Mouse (Mus musculus) ovary, postnatal 10 days (tissue): ENCODE results near the gene Fsip1.
A peak's percentile ranks its signal among the peaks of the same experiment; 100 is the strongest.

Experiments
- DNase-seq: peaks from one replicate; pipeline ENCODE4 v3.0.0; 2022; ENCODE audit warnings: low spot score

Fsip1 gene

DNA sequence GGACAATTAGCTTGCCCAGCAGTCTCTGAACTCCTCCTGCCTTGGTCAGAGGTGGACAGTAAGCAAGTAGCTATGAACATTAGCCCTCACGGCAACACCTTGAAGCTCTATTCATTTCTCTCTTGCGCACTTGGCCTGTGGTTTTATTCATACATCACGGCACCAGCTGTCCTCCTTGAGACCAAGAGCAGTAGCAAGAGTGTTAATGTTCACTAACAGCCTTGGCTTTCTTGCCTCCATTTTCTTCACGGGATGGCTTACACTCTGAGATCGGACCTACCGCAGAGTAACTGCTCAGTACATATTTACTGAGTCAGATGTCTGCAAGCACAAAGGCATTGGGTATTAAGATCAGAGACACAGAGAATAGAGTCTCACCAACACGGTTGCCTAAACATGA lies 132.3 kb downstream of the Fsip1 start:
- no peak for DNase-seq

DNA sequence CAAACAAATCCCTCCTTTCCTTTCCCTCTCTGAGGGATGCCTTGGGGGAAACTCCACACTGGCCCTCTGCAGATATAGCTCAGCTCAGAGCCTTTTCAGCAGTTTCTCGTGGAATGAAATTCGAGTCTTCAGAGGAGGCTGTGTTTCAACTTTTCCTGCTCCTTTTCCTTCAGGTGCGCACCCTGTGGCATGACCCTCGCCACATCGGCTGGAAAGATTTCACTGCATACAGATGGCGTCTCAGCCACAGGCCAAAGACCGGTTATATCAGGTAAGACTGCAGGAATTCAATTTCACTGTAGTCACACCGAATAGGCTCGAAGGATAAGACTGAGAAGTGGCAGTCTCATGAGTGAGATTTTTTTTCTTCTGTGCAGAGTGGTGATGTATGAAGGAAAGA lies 133.0 kb downstream of the Fsip1 start:
- no peak for DNase-seq

DNA sequence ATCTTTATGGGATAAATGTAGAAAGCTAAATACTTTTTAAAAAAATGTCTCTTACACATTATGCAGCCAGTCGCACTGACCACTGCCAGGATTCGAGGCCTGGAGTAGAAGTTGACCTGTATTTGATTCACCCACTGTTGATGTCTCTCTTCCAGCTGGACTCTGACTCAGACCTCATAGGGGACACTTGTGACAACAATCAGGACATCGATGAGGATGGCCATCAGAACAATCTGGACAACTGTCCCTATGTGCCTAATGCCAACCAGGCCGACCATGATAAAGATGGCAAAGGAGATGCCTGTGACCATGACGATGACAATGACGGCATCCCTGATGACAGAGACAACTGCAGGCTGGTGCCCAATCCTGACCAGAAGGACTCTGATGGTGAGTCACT lies 134.5 kb downstream of the Fsip1 start:
- DNase-seq = no peak

DNA sequence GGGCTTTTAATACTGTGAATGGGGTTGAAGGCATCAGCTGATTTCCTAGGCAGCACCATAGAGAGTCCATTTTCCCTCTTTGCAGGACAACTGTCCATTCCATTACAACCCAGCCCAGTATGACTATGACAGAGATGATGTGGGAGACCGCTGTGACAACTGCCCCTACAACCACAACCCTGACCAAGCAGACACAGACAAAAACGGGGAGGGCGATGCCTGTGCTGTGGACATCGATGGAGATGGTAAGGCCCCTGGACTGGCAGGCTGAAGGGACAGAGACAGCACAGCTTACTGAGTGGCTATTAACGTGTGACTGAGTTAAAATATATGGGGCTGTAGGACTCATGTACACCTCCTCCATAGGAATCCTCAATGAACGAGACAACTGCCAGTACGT lies 136.0 kb downstream of the Fsip1 start:
- no peak for DNase-seq

DNA sequence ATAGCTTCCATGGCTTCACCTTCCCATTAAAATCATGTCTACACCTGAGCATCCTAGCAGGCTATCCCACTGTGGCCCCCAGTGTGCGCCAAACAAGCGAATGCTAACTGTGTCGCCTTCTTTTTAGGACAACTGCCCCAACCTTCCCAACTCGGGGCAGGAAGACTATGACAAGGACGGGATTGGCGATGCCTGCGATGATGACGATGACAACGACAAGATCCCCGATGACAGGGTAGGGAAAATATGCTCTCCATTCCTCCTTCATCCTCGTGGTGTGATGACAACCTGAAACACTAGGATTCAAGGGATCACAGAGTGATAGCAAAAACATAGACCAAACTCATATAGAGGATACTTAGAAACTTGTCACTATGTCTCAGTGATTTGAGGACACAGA lies 136.7 kb downstream of the Fsip1 start:
- DNase-seq = no peak

DNA sequence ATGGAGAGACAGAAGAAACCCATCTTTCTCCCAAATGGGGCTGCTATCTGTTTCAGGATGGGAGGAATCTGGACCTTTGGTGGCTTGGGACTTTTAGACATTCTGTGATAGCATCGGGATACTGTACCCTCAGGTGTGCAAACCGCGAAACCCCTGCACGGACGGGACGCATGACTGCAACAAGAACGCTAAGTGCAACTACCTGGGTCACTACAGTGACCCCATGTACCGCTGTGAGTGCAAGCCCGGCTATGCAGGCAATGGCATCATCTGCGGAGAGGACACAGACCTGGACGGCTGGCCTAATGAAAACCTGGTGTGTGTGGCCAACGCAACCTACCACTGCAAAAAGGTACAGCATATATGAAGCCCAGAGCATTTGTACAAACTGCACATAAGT lies 137.1 kb downstream of the Fsip1 start:
- no peak for DNase-seq

DNA sequence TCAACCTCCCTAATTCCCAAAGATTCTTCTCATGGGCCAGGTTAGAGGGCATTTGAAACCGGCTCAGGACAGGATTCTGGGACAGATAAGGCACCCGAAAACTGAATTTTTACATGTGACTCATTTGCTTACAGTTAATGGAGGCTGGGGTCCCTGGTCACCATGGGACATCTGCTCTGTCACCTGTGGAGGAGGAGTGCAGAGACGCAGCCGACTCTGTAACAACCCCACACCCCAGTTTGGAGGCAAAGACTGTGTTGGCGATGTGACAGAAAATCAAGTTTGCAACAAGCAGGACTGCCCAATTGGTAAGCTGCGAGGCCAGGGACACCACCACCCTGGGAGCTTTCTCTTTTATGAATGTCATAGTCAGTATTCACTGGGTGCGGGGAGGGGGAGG lies 138.3 kb downstream of the Fsip1 start:
- DNase-seq = no peak

DNA sequence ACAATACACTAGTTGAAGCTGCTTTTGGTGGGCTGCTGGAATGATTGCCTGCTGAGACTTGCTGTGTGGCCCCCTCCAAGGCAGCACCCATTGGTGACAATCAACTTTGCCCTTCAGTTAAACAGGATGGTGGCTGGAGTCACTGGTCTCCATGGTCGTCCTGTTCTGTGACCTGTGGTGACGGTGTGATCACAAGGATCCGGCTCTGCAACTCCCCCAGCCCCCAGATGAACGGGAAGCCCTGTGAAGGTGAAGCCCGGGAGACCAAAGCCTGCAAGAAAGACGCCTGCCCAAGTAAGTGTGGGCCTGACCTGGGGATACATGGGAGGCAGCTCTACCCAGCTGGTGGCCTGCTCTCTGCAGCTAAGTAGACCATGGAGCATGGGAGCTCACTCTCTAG lies 138.7 kb downstream of the Fsip1 start:
- no peak for DNase-seq

DNA sequence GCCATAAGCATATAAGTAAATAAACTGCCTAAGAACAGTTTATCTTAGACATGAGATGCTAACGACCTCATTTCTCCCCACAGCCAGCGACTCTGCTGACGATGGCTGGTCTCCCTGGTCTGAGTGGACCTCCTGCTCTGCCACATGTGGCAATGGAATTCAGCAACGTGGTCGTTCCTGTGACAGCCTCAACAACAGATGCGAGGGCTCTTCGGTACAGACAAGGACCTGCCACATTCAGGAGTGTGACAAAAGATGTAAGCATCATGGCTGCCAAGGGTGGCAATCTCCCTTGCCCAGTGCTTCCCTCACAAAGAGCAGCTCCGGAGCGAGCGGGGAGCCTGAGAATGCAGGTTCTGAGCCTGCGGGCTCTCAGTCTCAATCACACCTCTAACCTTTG lies 139.4 kb downstream of the Fsip1 start:
- DNase-seq = no peak

DNA sequence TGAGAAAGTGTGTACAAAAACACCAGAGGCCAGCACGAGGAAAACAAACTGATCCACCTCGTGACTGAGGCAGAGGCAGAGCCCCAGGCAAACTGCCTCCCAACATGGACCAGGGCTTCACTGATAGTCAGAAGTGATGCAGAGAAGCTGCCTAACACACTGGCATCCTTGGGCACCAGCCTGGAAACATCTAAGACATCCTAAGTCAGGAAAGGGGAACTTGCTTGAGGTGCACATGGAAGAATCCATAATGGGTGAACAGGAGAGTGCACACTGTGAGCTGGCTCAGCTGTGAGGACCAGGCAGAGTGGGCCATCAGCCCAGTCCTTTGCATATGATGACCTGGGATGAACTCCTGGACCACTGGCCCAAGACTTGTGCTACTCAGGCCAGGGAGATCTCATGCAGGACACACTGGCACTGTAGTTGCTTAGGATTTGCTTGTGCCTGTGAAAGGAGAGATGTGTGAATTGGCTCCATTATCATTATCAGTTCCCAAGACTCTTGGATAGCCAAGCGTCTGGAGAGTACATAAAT lies 139.9 kb downstream of the Fsip1 start:
- DNase-seq = no peak

DNA sequence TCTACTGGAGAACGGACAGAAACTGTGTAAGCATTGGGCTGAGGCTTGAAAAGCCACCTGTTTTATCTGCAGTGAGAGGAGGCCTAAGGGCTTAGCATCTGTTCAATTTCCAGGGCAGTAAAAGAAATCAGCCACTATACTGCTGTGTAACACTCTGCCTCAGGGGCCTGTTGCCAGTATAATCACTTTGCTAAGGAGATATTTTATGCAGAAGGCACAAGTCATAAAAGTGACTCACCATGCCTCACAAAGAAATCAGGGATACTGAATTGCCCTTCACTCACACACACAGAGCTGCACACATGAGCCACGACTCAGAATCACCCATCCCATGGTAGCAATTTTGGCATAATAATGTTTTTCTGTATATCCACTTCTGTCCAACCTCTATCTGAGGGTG lies 140.6 kb downstream of the Fsip1 start:
- DNase-seq = no peak

DNA sequence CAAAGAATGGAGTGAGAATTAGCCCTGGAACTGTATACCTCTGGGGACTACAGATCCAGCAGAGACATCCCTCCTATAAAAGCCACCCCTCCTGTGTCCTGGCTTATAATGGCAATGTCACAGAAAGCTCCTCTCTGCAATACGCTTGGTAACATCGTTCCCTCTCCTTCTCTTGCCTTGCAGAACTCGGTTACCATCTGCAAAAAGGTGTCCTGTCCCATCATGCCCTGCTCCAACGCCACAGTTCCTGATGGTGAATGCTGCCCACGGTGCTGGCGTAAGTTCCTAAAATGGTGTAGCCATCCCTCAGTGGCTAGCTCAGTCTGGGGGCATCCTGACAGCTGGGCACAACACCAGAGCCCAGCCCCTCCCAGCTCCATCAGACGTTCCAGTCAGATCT lies 141.1 kb downstream of the Fsip1 start:
- DNase-seq = no peak

DNA sequence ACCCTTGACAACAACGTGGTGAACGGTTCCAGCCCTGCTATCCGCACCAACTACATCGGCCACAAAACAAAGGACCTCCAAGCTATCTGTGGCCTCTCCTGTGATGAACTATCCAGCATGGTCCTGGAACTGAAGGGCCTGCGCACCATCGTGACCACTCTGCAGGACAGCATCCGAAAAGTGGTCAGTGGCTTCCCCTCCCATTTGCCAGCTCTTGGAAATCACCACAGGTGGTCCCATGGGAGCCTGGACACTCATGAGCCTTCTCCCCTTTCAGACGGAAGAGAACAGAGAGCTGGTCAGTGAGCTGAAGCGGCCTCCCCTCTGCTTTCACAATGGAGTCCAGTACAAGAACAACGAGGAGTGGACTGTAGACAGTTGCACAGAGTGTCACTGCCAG lies 142.1 kb downstream of the Fsip1 start:
- no peak for DNase-seq

DNA sequence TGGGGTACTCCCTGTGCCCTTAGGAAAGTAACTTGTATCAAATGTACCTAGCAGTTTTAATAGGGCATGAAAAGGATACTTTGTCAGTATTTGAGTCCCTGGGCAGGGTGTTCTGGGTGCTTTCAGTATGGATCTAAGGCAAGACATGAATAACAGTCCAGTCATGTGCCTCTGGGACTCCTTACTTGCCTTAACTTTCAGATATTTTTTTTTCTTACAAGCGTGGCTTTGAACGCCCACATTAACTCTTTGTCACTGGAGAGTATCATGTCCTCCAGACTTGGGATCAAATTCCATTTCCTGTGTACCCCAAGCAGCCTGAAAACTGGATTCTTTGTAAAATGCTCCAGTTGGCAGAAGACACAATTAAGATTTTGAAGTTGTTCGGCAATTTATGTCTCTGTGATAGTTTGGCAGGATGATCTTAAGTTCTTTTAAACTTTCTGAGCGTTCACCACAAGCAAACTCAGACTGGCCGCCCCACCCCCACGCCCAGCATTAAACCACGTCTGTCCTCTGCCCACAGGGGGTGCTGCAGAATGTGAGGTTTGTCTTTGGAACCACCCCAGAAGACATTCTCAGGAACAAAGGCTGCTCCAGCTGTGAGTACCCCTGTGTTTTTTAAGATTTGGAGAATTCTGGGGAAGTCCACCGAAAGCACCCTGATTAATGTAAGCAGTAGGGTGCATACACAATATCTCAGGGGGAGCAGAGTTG lies 142.8 kb downstream of the Fsip1 start:
- DNase-seq = no peak

DNA sequence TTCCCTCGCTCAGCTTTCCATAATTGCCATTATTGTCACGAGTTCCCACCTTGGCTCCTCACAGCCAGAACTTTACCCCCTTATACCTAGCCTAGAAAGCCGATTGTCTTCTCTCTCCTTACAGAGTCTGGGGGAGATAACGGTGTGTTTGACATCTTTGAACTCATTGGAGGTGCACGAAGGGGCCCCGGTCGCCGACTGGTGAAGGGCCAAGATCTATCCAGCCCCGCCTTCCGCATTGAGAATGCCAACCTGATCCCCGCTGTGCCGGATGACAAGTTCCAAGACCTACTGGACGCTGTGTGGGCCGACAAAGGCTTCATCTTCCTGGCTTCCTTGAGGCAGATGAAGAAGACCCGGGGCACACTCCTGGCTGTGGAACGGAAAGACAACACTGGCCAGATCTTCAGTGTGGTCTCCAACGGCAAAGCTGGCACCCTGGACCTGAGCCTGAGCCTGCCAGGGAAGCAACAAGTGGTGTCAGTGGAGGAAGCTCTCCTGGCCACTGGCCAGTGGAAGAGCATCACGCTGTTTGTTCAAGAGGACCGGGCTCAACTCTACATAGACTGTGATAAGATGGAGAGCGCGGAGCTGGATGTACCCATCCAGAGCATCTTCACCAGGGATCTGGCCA lies 143.8 kb downstream of the Fsip1 start:
- DNase-seq = no peak

DNA sequence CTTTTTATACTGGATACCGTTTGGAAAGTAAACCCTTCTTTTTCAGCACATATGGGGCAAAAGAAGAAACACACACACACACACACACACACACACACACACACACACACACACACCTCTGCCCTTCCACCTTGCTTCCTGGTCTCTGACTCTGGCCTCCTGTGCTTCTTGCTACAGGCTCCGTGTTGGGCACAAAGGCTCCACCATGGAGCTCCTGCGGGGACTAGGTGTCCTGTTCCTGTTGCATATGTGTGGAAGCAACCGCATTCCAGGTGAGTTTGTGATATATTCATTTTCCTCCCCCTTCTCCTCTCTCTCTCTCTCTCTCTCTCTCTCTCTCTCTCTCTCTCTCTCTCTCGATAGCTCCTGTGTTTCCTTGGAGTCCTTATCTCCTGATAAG lies 144.3 kb downstream of the Fsip1 start:
- DNase-seq = no peak

DNA sequence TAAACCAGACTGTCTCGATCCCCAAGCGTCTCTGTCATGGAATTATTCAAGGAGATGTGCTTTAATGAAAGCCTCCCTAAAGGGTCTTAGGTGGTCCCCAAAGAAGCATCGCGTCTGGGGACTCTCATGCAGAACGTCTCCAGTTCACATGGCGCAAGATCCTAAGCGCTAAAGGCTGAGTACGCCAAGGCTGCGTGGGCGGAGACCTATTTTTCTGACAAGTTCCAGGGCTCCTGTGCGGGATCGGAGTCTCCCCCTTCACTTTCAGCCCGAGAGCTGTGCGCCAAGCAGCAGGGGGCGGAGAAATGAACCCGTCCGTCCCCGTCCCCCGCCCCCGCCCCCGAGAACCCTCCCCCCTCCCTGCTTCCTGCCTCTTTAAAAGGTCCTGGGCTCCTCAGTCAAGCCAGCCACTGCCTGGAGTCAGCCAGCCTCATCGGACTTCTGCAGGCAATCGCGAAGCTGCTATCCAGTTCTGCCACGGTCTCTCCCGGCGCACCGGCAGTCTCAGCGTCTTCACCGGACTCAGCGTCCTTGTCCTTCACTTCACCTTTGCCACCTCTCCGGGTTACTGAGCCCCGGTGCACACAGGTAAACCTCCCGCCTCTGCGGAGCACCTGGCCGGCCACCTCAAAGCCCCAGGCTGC lies 145.2 kb downstream of the Fsip1 start, which contains the start of gene Thbs1:
Thbs1 (plus strand) TSS at position 389 of the 644 bp plus-strand sequence.
- DNase-seq = peak; percentile 72

DNA sequence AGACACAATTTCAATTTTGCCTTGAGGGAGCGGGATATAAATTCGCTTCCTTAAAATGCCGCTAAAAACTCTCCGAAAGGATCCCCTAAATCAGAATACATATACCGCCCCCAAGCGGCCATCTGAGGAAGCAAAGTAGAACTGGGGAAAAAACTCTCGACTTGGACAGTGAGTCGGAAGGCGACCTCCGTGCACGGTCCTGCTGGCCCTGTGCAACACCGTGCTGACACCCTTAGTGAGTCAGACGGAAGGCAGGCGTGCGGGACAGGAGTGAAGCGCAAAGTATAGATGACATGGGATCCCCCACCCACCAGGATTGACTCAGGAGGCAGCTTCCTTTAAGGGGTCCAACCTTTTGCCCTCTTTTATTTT lies 145.7 kb downstream of the Fsip1 start:
- DNase-seq = peak; percentile 79

DNA sequence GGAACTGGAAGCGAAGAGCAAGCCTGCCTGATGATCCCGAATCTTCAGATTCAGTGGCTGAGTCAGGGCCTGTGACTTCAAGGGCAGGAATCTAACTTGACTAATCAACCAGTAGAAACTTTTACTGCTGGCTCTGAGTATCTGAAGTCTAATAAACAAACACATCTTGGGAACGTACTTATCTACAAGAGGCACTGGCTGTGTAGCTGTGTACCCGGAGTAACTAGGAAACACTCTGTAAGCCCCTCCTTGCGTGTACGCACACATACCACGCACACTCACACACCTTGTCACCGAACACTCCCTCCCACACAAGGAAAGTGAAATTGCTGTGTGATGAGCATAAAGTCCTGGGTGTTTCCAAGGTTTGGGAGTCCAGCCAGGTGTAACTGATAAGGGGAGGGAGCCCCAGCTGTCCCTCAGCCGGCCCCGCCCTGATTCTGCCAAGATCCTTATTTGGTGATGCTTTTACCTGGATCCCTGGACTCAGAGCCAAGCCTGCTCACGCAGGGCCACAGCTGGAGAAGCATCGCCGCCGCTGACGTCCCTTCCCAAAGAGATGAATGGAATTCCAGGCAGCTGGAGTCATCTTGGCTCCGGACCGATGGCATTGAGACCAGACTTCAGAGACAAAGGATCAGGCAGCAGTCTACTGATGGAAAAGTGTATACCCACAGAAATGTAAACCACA lies 146.4 kb downstream of the Fsip1 start:
- DNase-seq = no peak

DNA sequence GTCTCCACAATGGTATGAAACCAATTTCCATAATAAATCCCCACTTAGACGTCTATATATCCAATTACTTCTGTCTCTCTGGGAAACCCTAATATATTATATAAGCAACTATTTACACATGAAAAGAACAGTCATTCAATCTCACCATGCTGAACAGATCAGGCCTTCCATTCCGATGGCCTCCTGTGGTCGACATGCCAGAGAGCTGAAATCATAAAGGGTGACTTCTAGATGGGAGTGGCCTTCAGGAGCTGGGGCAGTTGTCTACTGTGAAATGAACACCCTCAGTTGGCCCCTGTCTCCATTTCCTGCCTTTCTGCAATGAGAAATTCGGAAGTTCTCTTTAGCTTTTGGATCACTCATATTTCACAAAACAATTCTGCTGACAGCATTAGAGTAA lies 154.6 kb downstream of the Fsip1 start:
- no peak for DNase-seq

DNA sequence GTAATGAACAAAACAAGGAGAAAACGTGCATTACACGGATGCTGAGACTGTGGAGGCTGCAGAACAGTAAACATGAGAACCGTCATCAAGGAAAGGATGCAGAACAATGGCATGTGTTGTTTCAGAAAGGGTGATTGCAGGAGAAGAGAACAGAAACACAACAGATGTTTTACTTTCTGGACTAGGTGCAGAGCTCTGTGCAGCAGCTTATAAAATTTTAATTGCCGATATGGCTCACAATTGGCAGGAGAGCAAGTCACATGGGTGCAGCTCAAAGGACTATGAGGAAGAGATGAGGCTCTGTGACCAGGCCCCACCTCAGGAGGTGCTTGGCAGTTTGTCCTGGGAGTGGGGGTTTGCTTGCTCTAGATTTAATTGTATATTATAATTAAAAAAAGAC lies 157.7 kb downstream of the Fsip1 start:
- DNase-seq = no peak

DNA sequence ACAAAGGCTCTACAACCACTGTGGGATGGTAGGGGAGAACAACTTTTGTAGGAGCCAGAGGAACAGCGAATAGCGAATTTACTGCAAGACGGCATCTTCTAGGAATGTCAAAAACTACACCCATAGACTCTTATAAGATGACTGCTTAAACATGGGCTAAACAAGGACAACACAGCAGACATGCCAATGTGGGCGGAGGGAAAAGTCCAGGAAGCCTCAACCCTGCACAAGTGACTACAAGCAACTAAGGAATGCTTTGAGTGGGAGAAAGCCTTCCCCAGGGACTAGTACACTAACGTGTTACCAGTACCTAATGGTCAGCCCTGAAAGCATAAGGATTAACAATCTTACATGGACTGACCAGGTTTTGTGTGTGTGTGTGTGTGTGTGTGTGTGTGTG lies 165.5 kb downstream of the Fsip1 start:
- DNase-seq = no peak
